Mouse (Mus musculus): ENCODE measurements around the gene Fmnl1. TPM values are rescaled to one million over a fixed set of nuclear protein-coding genes. Genes with fewer than 3 reads are reported as not detected.

The Fmnl1 gene
- total RNA-seq, 2 experiments from 2014 or later = 186 to 209 TPM

DNA sequence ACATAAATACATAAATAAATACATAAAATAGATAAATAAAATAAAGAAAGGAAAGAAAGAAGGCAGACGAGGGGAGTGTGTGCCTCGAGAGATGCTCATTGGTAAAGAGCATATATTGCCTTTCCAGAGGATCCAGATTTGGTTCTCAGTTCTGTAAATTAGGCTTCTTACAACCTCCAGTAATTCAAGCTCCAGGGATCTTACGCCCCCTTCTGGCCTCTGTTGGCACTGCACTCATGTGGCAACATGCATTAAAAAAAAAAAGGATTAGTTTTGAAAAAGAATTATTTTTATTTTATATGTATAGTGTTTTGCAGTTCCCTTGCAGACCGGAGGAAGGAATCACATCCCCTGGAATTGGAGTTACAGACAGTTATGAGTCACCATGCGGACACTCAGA lies 8.8 kb upstream of the Fmnl1 start:
- intact Hi-C loops (cut with DNase I) = loop anchor here (10.0 kb wide), 1 partner anchor 393 kb away; no protein-coding TSS in a partner anchor
- TF ChIP-seq CTCF (IDR thresholded peaks at IDR 0.05) = peak; percentile 51
- Histone ChIP-seq H3K27ac (no peak overlapping the region), H3K4me3 (no peak overlapping the region)
- DNase-seq (ENCODE audit: extremely low spot score in 1 of 2, low spot score in 2 of 2) = no peak

DNA sequence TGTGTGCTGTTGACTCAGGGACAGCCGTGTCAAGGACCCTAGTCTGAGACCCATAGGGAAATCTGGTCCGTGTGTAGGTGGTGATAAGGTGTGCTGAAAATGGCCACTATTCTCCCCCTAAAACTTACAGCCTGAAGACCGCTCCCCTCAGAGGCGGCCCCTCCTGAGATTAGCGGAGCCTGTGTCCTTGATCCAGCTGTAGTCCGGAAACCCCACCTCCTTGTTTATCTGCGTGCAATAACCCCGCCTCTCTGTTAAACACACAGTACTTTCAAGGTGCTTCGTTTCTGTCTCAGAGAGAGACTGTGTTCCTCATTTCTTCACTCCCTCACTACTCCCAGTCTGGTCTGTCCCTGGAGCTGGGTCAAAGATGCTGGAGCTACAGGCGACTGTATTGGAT lies 6.5 kb upstream of the Fmnl1 start:
- intact Hi-C loops (cut with DNase I) = loop anchor here (10.0 kb wide), 1 partner anchor 390 kb away; no protein-coding TSS in a partner anchor
- no peak overlapping the region for H3K27ac ChIP-seq
- DNase-seq (ENCODE audit: extremely low spot score in 1 of 2, low spot score in 2 of 2) = no peak
- no peak for TF ChIP-seq CTCF (IDR thresholded peaks at IDR 0.05)
- H3K4me3 ChIP-seq = no peak overlapping the region

GRCm38 (mm10) chr11:103168690-103169390 lies 2.1 kb upstream of the Fmnl1 start:
- peak; percentile 72 to 73 for DNase-seq (ENCODE audit: extremely low spot score in 1 of 2, low spot score in 2 of 2)
- Histone ChIP-seq H3K27ac (peak overlapping the region; percentile 95), H3K4me3 (no peak overlapping the region)
- peak; percentile 96 for TF ChIP-seq CTCF (IDR thresholded peaks at IDR 0.05)
- intact Hi-C loops (cut with DNase I) = loop anchor here (1.0 to 10.0 kb wide), 2 partner anchors 158 to 386 kb away; no protein-coding TSS in a partner anchor

DNA sequence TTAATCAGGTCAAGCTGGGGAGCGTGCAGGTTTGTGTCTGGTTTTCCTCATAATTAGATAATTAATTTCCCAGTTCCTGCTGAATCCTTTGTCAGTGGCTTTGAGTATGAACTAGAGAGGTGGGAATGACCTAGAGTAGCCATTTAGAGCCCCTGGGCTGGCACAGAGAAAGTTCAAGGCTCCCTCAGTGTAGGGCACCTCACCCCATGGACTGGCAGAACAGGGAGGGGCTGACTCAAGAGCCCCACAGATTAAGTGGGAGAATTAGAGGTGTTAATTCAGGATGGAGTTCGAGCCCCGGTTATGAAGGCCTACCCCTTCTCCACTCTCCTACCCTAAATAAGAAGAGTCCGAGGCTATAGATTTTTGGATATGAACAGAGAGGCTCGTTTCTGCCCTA lies 1.2 kb upstream of the Fmnl1 start:
- DNase-seq (ENCODE audit: extremely low spot score in 1 of 2, low spot score in 2 of 2) = no peak
- intact Hi-C loops (cut with DNase I) = loop anchor here (2.0 to 10.0 kb wide), 4 partner anchors 15 to 385 kb away; partner anchors contain the start of gene Map3k14
- H3K27ac ChIP-seq = peak overlapping the region; percentile 95
- H3K4me3 ChIP-seq = no peak overlapping the region; the same call in 1 of the 2 replicates
- TF ChIP-seq CTCF (IDR thresholded peaks at IDR 0.05) = no peak

- TF ChIP-seq CTCF (IDR thresholded peaks at IDR 0.05) = no peak
- H3K4me3 ChIP-seq = peak overlapping the region; percentile 85
- intact Hi-C loops (cut with DNase I) = loop anchor here (2.0 to 5.0 kb wide), 3 partner anchors 15 to 97 kb away; partner anchors contain the start of gene Map3k14
- peak overlapping the region; percentile 95 for H3K27ac ChIP-seq
- peak in 1 of 2 experiments; percentile 7 for DNase-seq (ENCODE audit: extremely low spot score in 1 of 2, low spot score in 2 of 2)
These were observed 805 bp upstream of the Fmnl1 start for GRCm38 (mm10) chr11:103170111-103170493.

DNA sequence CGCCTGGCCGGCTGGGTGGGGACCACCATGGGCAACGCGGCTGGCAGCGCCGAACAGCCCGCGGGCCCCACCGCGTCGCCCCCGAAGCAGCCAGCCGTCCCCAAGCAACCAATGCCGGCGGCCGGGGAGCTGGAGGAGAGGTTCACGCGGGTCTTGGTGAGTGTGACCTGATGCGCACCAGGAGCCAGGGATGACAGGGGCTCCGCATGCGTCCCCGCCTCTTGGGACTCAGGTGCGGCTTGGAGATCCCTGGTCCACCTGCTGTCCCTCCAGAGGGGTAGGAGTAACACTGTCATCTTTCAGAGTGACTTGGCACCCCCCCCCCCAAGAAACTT lies 346 bp downstream of the Fmnl1 start:
- no peak for DNase-seq (ENCODE audit: extremely low spot score in 1 of 2, low spot score in 2 of 2)
- TF ChIP-seq CTCF (IDR thresholded peaks at IDR 0.05) = no peak
- intact Hi-C loops (cut with DNase I) = loop anchor here (2.0 to 5.0 kb wide), 3 partner anchors 14 to 96 kb away; partner anchors contain the start of gene Map3k14
- Histone ChIP-seq H3K27ac (peak overlapping the region; percentile 95), H3K4me3 (peak overlapping the region; percentile 85)

- intact Hi-C loops (cut with DNase I) = loop anchor here (2.0 to 5.0 kb wide), 3 partner anchors 13 to 95 kb away; partner anchors contain the start of gene Map3k14
- no peak for TF ChIP-seq CTCF (IDR thresholded peaks at IDR 0.05)
- Histone ChIP-seq H3K4me3 (peak overlapping the region; percentile 85), H3K27ac (peak overlapping the region; percentile 95)
- DNase-seq (ENCODE audit: extremely low spot score in 1 of 2, low spot score in 2 of 2) = peak in 1 of 2 experiments; percentile 10
These were observed 940 bp downstream of the Fmnl1 start for GRCm38 (mm10) chr11:103171703-103172391.

DNA sequence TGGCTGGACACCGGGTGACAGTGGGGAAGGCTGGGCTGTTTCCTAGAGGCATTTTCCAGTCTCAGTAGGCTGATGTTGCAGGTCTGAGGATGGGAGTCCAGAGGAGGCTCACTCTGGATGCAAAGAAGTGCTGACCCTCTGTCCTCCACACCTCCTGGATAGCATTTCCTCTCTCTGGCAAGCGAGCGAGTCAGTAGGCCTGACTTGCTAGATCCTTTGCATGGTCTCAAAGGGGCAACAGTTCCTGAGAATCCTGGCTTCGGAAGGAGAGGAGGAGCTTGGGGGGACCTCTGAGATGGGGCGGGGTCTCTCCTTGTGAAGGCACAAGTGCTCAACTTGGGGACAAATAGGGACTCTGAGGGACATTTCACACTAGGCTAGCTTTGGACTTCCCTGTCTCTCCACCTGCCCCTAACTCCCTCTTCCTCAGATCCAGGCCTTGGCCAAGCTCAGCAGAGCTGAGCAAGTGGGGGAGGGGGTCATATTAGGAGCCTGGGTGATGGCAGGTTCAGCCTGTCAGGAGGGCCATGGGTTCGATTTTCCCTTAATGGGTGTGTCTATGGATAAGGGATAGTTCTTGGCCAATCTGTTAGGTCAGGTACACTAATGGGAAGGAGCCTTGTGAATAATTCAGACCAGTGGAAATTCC lies 1.6 kb downstream of the Fmnl1 start:
- no peak for TF ChIP-seq CTCF (IDR thresholded peaks at IDR 0.05)
- intact Hi-C loops (cut with DNase I) = loop anchor here (5.0 kb wide), 1 partner anchor 95 kb away; the partner anchor contains the start of gene Map3k14
- DNase-seq (ENCODE audit: extremely low spot score in 1 of 2, low spot score in 2 of 2) = peak in 1 of 2 experiments; percentile 7
- peak overlapping the region; percentile 95 for H3K27ac ChIP-seq
- peak overlapping the region; percentile 85 for H3K4me3 ChIP-seq

DNA sequence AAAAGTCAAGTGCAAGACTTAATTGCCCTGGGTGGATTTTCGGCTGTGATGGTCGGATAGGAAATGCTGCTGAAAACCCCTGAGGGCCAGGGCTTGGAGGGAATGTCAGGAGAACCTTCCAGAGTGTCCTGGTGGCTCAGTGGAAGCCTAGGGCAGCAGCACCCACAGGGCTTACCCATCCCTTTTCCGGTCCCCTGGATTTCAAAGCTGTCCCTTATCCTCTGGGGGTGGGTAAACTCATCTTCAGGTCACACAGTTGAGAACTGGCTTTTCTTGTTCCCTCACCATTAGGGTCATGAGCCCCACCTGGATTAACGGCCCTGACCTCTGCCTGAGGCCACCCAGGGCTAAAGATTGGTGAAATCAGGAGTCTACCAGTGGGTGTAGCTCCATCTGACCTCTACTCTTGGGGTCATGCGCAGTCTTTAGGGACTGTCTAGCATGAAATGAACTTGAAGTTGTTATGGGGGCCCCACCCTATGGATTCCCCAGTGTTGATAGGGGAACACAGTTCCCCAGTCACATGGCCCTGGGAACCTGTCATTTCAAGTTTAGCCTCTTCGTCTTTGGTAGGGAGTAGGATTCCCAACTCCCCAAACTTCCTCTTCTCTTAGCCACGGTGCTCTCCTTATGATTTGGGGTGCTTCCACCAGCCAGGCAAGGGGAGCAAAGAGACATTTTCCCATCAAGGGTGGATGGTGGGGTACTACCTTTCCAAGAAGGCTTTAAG lies 2.3 kb downstream of the Fmnl1 start:
- TF ChIP-seq CTCF (IDR thresholded peaks at IDR 0.05) = no peak
- Histone ChIP-seq H3K27ac (peak overlapping the region; percentile 95), H3K4me3 (0 out of 2 replicates have a peak overlapping the region, but pooled peaks have one; percentile 85)
- intact Hi-C loops (cut with DNase I) = loop anchor here (5.0 kb wide), 1 partner anchor 94 kb away; the partner anchor contains the start of gene Map3k14
- peak in 1 of 2 experiments; percentile 7 for DNase-seq (ENCODE audit: extremely low spot score in 1 of 2, low spot score in 2 of 2)

DNA sequence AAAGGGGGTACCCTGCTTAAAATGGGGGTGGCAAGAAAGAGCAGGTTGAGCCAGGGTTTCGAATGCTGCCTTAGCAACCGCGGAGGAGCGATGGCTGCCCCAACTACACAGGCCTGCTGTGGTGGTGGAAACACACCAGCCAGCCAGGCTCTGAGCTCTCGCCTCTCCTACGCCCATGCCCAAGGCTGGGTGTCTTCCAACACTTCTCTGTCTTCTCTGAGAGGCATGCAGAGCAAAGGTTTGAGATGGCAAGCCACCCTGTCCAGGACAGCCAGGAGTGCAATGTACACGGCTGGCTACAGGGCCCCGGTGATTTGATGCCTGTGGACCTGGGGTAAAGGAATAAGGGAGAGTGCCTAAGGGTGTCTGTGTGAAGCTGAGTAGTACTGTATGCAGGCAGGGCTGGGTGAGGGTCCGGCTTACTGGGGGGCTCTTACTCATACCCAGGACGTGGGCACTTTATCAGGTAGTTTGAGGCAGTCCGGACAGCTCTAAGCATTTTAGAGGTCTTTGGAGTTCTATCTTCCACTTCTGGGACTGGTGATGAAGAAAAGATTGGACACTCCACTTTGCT lies 3.0 kb downstream of the Fmnl1 start:
- peak in 1 of 2 experiments; percentile 35 for DNase-seq (ENCODE audit: extremely low spot score in 1 of 2, low spot score in 2 of 2)
- Histone ChIP-seq H3K27ac (peak overlapping the region; percentile 95), H3K4me3 (0 out of 2 replicates have a peak overlapping the region, but pooled peaks have one; percentile 15)
- intact Hi-C loops (cut with DNase I) = loop anchor here (5.0 kb wide), 1 partner anchor 93 kb away; the partner anchor contains the start of gene Map3k14
- no peak for TF ChIP-seq CTCF (IDR thresholded peaks at IDR 0.05)
